Mouse (Mus musculus) E14TG2a.4 (cell line): Measurements from ENCODE around the gene Gm19426.

Source experiments
- CTCF ChIP-seq: conservative IDR thresholded peaks from 2 replicates; pipeline ENCODE4 v1.5.1; 2014; ENCODE audit warnings: low read length
- NANOG ChIP-seq: IDR thresholded peaks from 2 replicates; pipeline ENCODE4 v1.6.1; 2014; ENCODE audit warnings: borderline replicate concordance, low read length, mixed read lengths
- POU5F1 ChIP-seq: IDR thresholded peaks from 2 replicates; pipeline ENCODE4 v1.6.1; 2014; ENCODE audit warnings: low read length, borderline replicate concordance

DNA sequence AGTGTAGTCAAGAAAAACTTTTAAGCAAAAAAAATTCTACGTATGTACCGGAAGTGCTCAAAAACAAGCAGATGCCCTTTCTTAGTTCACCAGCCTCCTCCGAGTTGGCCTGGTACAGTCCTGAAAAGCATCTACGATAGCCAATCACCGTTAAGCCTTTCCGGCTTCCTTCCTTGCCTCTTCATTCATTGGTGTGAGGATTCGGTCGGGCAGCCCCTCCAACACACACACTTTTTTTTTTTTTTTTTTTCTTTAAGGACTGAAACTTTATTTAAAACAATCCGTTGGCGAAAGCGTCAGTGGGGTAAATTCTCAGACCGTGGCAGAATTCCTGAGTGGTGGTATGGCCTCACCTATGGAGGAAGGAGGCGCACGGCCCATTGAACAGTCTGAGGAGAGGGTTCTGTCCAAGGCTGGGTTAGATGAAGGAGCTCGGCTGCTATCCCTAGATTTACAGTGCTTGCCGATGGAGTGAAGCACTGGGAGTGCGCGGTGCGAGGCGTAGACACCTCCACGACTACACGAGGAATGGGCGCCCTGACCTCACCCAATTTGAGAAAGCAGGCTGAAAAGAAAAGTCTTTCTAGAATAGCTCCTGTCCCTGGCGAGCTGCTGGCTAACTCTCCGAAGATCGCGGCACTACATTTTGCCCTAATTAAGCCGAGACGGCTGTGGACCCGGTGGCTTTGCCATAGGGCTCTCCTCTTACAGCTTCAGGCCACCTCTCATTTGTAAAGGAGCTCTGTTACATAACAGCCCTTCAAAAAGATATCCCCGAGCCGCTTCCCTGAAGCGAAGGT lies 27.7 kb downstream of the Gm19426 start:
- TF ChIP-seq CTCF: no peak
- TF ChIP-seq POU5F1: no peak
- TF ChIP-seq NANOG: no peak
